Mouse (Mus musculus) left cerebral cortex, adult 2 months (tissue): Measurements from ENCODE around the gene Wrap53. TPM values are rescaled to one million over a fixed set of nuclear protein-coding genes. Genes with fewer than 3 reads are reported as not detected.

Source experiments
- DNase-seq, 2 experiments: peaks; one replicate each; pipeline ENCODE4 v3.0.0; 2021 to 2022; ENCODE audit warnings: low spot score in 2 of 2, mixed read lengths in 1 of 2; ENCODE audit errors: extremely low spot score in 1 of 2
- H3K27ac ChIP-seq: fragments of 200-600 bp; 2 replicates; pipeline ENCODE4 v1.8.1; 2022
- H3K4me3 ChIP-seq: fragments of 200-600 bp; 2 replicates; pipeline ENCODE4 v1.8.1; 2022
- CTCF ChIP-seq: fragments of 200-600 bp; IDR thresholded peaks from 2 replicates; pipeline ENCODE4 v1.8.1; 2022; ENCODE audit warnings: antibody characterized with exemption, mild to moderate bottlenecking, moderate library complexity
- intact Hi-C: fragments of 180-260 bp; cut with DNase I; formaldehyde crosslinking; loops from one replicate; pipeline ENCODE4 v1.15.1; 2025
- total RNA-seq, 2 experiments: library from RNA; stranded (reverse); gene quantifications; 2 replicates each; pipeline ENCODE4 v1.2.3; 2021

Gene Wrap53
- total RNA-seq, 2 experiments from 2014 or later = 7.6 to 10.5 TPM

DNA sequence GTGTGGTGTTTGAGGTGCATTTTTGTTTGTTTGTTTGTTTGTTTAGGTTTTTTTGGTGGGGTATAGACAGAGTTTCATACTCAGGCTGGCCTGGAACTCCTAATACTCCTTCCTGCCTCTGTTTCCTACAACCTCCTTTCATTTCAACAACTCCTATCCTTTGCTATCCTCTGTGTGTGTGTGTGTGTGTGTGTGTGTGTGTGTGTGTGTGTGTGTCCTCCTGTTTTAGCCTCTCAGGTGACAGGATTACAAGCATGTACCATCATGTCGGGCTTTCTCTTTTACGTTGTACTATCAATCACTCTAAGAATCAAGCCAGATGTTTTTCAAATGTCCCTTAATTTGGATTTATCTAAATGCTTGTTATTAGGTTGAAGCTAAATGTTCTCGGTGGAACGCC, 53.4 kb downstream of the Wrap53 start:
- no peak for TF ChIP-seq CTCF
- intact Hi-C loops = no loop called here
- no peak overlapping the region for H3K4me3 ChIP-seq
- DNase-seq = no peak
- H3K27ac ChIP-seq = peak overlapping the region; percentile 45

GRCm38 (mm10) chr11:69525661-69526060, 54.4 kb downstream of the Wrap53 start:
- intact Hi-C loops = no loop called here
- TF ChIP-seq CTCF = no peak
- Histone ChIP-seq H3K27ac (no peak overlapping the region), H3K4me3 (no peak overlapping the region)
- DNase-seq = no peak

DNA sequence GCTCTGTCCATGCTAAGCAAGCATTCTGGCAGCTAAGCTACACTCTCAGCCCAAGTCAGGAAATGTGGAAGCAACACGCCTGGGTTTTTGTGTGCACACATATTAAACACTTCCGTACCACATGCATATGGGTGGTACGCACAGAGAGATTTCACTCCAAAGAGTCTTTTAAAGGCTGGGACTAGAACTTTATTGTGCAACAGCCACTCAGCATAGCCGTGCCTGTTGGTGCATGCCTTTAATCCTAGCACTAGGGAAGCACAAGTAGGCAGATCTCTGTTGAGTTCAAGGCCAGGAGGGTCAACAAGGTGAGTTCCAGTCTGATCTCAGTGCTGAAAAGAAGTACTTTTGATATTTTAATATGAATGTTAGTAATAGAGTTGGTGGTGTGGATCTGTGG, 56.4 kb downstream of the Wrap53 start:
- Histone ChIP-seq H3K27ac (no peak overlapping the region), H3K4me3 (no peak overlapping the region)
- intact Hi-C loops = no loop called here
- DNase-seq = no peak
- no peak for TF ChIP-seq CTCF

DNA sequence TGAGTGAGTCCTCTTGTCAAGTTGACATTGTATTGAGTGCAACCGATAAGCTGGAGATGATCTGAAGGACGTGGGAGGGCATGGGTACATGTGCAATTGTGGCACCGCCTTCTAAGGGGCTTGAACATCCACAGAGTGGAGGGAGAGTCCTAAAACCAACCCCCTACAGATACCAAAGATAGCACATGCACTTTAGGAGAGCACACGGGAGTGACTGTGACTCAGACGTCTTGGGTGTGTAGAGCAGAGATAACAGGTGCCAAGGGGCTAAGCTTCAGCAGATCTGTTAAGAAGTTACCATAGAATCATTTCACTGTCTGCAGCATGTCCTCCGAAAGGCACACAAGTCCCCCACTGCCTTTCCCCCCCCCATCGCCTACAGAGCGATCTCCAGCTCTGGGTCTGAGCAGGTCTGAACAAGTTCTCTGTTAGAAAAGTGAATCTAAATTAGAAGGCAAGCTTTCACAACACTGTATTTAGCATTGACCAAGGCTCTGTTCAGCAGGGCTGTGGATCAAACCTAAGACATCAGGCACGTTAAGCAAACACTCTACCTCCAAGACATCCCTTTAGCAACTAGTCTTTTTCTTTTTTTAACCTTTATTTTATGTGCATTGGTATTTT, 58.4 kb downstream of the Wrap53 start:
- no peak for DNase-seq
- TF ChIP-seq CTCF = no peak
- intact Hi-C loops = no loop called here
- Histone ChIP-seq H3K27ac (no peak overlapping the region), H3K4me3 (no peak overlapping the region)

DNA sequence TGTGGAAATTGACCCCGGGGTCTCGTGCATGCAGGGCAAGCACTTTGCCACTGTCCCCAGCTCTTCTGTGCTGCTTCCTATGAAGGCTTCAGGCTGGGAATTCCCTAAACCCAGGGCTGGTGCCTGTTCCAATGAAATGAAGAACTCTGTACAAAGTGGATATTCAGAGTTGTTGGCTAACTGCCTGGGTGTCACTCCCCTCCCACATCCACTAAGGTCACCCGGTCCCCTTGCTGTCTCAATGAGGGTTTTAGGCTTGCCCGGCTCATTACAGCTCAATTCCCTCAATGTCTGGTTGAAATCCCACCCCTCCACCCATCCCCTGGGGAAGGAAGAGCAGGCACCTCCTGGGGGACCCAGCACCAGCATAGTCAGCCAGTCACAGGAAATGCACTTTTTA, 60.1 kb downstream of the Wrap53 start:
- intact Hi-C loops = no loop called here
- Histone ChIP-seq H3K27ac (no peak overlapping the region), H3K4me3 (no peak overlapping the region)
- no peak for DNase-seq
- TF ChIP-seq CTCF = no peak

DNA sequence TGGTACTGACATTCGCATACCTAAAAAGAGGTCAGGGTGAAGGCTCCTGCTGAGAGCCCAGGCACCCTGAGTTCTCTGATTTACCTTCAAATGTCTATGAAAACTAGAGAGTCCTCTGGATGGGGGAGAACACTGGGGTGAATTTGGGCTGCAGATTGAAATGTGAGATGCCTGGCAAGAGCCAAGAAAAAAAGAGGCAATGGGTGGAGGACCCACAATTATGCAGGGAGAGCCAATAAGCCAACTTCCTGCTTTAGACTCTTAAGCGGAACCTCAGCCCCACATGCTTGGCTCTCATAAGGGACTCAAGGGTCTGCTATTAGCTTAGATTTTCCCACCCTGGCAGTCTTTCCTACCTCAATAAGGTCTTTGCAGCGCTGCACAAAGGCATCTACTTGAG, 63.4 kb downstream of the Wrap53 start:
- no peak overlapping the region for H3K4me3 ChIP-seq
- H3K27ac ChIP-seq = no peak overlapping the region
- DNase-seq = no peak
- intact Hi-C loops = no loop called here
- no peak for TF ChIP-seq CTCF

- DNase-seq = no peak
- Histone ChIP-seq H3K4me3 (no peak overlapping the region), H3K27ac (no peak overlapping the region)
- no peak for TF ChIP-seq CTCF
- intact Hi-C loops = no loop called here
Measured at GRCm38 (mm10) chr11:69516151-69516640, 63.9 kb downstream of the Wrap53 start.

DNA sequence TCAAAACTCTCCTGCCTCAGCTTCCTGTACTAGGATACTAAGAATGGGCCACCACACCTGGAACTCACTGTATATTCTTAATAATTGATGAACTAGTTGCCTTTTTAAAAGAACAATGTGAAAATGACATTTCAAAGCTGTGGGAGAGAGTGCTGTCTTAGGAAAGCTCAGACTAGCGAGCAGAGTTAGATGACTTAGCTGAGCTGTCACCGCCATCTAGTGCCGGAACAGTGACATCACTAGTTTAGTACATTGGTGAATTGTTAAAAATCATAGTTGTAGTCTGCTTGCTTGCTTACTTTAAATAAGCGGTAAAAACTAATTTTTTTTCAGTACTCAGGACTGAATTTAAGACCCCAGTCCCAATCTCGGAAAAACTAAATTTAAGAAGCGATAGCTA, 66.2 kb downstream of the Wrap53 start:
- DNase-seq = peak; percentile 42 to 51
- Histone ChIP-seq H3K4me3 (no peak overlapping the region), H3K27ac (no peak overlapping the region)
- intact Hi-C loops = loop anchor here (2.0 to 5.0 kb wide), 4 partner anchors 81 to 321 kb away; no protein-coding TSS in a partner anchor
- peak; percentile 85 for TF ChIP-seq CTCF

Other genes with a start within 250 kb of the Wrap53 start
- 100 to 1,000 TPM; 170 to 181 TPM for gene Rnf227, start 239.8 kb downstream of the Wrap53 start, total RNA-seq
- 100 to 1,000 TPM; 406 to 416 TPM for gene Chd3, start 210.8 kb downstream of the Wrap53 start, total RNA-seq
- gene Naa38, start 184.8 kb downstream of the Wrap53 start, total RNA-seq = 100 to 1,000 TPM in 1 of 2 experiments, 10 to 100 TPM in 1; 94.0 to 113 TPM
- gene Cyb5d1, start 184.6 kb downstream of the Wrap53 start, total RNA-seq = 10 to 100 TPM; 40.7 to 45.6 TPM
- 1 to 10 TPM; 2.9 to 3.8 TPM for gene Tmem88, start 182.0 kb downstream of the Wrap53 start, total RNA-seq
- 10 to 100 TPM; 31.1 to 45.3 TPM for gene Kdm6b, start 166.6 kb downstream of the Wrap53 start, total RNA-seq
- 1 to 10 TPM; 2.7 to 3.7 TPM for gene Dnah2, start 31.1 kb downstream of the Wrap53 start, total RNA-seq
- 10 to 100 TPM; 46.6 to 63.0 TPM for gene Efnb3, start 20.1 kb downstream of the Wrap53 start, total RNA-seq
- gene Trp53, start 104 bp upstream of the Wrap53 start, total RNA-seq = 10 to 100 TPM; 23.7 TPM
- 100 to 1,000 TPM; 411 to 429 TPM for gene Atp1b2, start 25.7 kb upstream of the Wrap53 start, total RNA-seq
- gene Shbg, start 37.6 kb upstream of the Wrap53 start, total RNA-seq = not detected
- gene Sat2, start 41.8 kb upstream of the Wrap53 start, total RNA-seq = 10 to 100 TPM in 1 of 2 experiments, 1 to 10 TPM in 1; 9.9 to 13.7 TPM
- gene Fxr2, start 52.7 kb upstream of the Wrap53 start, total RNA-seq = 100 to 1,000 TPM; 146 TPM
- not detected for gene Sox15, start 75.1 kb upstream of the Wrap53 start, total RNA-seq
- gene Mpdu1, start 82.4 kb upstream of the Wrap53 start, total RNA-seq = 10 to 100 TPM; 59.0 to 59.4 TPM
- gene Cd68, start 85.9 kb upstream of the Wrap53 start, total RNA-seq = 10 to 100 TPM; 11.8 to 14.1 TPM
- 100 to 1,000 TPM; 299 to 311 TPM for gene Eif4a1, start 92.2 kb upstream of the Wrap53 start, total RNA-seq
- 100 to 1,000 TPM; 108 to 111 TPM for gene Senp3, start 101.8 kb upstream of the Wrap53 start, total RNA-seq
- 1 to 10 TPM; 3.3 to 3.8 TPM for gene Tnfsf13, start 105.5 kb upstream of the Wrap53 start, total RNA-seq
- 10 to 100 TPM in 1 of 2 experiments, 1 to 10 TPM in 1; 9.5 to 10.6 TPM for gene Tnfsf12, start 115.6 kb upstream of the Wrap53 start, total RNA-seq
- gene Tnfsfm13, start 115.8 kb upstream of the Wrap53 start, total RNA-seq = 1 to 10 TPM; 1.4 to 1.9 TPM
- gene Polr2a, start 178.4 kb upstream of the Wrap53 start, total RNA-seq = 10 to 100 TPM; 55.1 to 56.6 TPM
- not detected for gene Slc35g3, start 181.7 kb upstream of the Wrap53 start, total RNA-seq
- 100 to 1,000 TPM; 134 to 167 TPM for gene Zbtb4, start 185.7 kb upstream of the Wrap53 start, total RNA-seq
- 1 to 10 TPM; 1.0 to 1.4 TPM for gene Chrnb1, start 215.7 kb upstream of the Wrap53 start, total RNA-seq
- 10 to 100 TPM; 15.9 to 19.8 TPM for gene Fgf11, start 221.6 kb upstream of the Wrap53 start, total RNA-seq
- gene Tmem102, start 225.4 kb upstream of the Wrap53 start, total RNA-seq = under 1 TPM in 1 of 2 experiments, not detected in 1; 0.23 TPM
- gene Gm39566, start 235.0 kb upstream of the Wrap53 start, total RNA-seq = not detected
- not detected for gene Spem2, start 238.2 kb upstream of the Wrap53 start, total RNA-seq
- under 1 TPM; 0.34 to 0.44 TPM for gene Spem1, start 241.9 kb upstream of the Wrap53 start, total RNA-seq